Mouse (Mus musculus): ENCODE data around the gene Olfr1264. TPM values are rescaled to one million over a fixed set of nuclear protein-coding genes. Genes with fewer than 3 reads are reported as not detected.

Gene Olfr1264
- polyA plus RNA-seq (2012; rRNA removed; ENCODE audit: low replicate concordance), result not detected in 2 replicates

GRCm38 (mm10) chr2:90025477-90025876 lies at the start of gene Olfr1264:
Gene Olfr1264, minus strand, starts transcription at chr2:90025577.

GRCm38 (mm10) chr2:90063494-90063893 lies 38.1 kb upstream of the Olfr1264 start, which contains the start of gene Olfr140:
Gene Olfr140, minus strand, starts transcription at chr2:90063594.

GRCm38 (mm10) chr2:90035037-90035436 lies 9.7 kb upstream of the Olfr1264 start, which contains the start of gene Olfr1265:
Gene Olfr1265, plus strand, starts transcription at chr2:90035337.

GRCm38 (mm10) chr2:90011831-90012230 lies 13.5 kb downstream of the Olfr1264 start, which contains the start of gene Olfr1263:
Gene Olfr1263, plus strand, starts transcription at chr2:90012131.

GRCm38 (mm10) chr2:89999845-90000244 lies 25.5 kb downstream of the Olfr1264 start, which contains the start of gene Olfr1262:
Gene Olfr1262, plus strand, starts transcription at chr2:90000145.

GRCm38 (mm10) chr2:89990921-89991320 lies 34.5 kb downstream of the Olfr1264 start, which contains the start of gene Olfr1261:
Gene Olfr1261, plus strand, starts transcription at chr2:89991221.

GRCm38 (mm10) chr2:89974184-89974583 lies 51.2 kb downstream of the Olfr1264 start, which contains the start of gene Olfr1260:
Gene Olfr1260, plus strand, starts transcription at chr2:89974340.

Other genes starting within 250 kb of the Olfr1264 start
- gene Olfr1254, start 232.0 kb downstream of the Olfr1264 start, polyA plus RNA-seq (2012; rRNA removed; ENCODE audit: low replicate concordance), result not detected in 2 replicates
- gene Olfr1255, start 213.5 kb downstream of the Olfr1264 start, polyA plus RNA-seq (2012; rRNA removed; ENCODE audit: low replicate concordance), result not detected in 2 replicates
- not detected in 2 replicates for gene Olfr1256, start 184.0 kb downstream of the Olfr1264 start, polyA plus RNA-seq (2012; rRNA removed; ENCODE audit: low replicate concordance)
- not detected in 2 replicates for gene Olfr48, start 177.4 kb downstream of the Olfr1264 start, polyA plus RNA-seq (2012; rRNA removed; ENCODE audit: low replicate concordance)
- not detected in 2 replicates for gene Olfr1257, start 147.1 kb downstream of the Olfr1264 start, polyA plus RNA-seq (2012; rRNA removed; ENCODE audit: low replicate concordance)
- gene Olfr1258, start 98.3 kb downstream of the Olfr1264 start, polyA plus RNA-seq (2012; rRNA removed; ENCODE audit: low replicate concordance), result not detected in 2 replicates
- not detected in 2 replicates for gene Olfr1259, start 76.9 kb downstream of the Olfr1264 start, polyA plus RNA-seq (2012; rRNA removed; ENCODE audit: low replicate concordance)
- not detected in 2 replicates for gene Olfr1260, start 51.2 kb downstream of the Olfr1264 start, polyA plus RNA-seq (2012; rRNA removed; ENCODE audit: low replicate concordance)
- not detected in 2 replicates for gene Olfr1261, start 34.4 kb downstream of the Olfr1264 start, polyA plus RNA-seq (2012; rRNA removed; ENCODE audit: low replicate concordance)
- gene Olfr1262, start 25.4 kb downstream of the Olfr1264 start, polyA plus RNA-seq (2012; rRNA removed; ENCODE audit: low replicate concordance), result not detected in 2 replicates
- not detected in 2 replicates for gene Olfr1263, start 13.4 kb downstream of the Olfr1264 start, polyA plus RNA-seq (2012; rRNA removed; ENCODE audit: low replicate concordance)
- gene Olfr1265, start 9.8 kb upstream of the Olfr1264 start, polyA plus RNA-seq (2012; rRNA removed; ENCODE audit: low replicate concordance), result not detected in 2 replicates
- not detected in 2 replicates for gene Olfr140, start 38.0 kb upstream of the Olfr1264 start, polyA plus RNA-seq (2012; rRNA removed; ENCODE audit: low replicate concordance)
- gene Olfr1269, start 95.8 kb upstream of the Olfr1264 start, polyA plus RNA-seq (2012; rRNA removed; ENCODE audit: low replicate concordance), result not detected in 2 replicates
- not detected in 2 replicates for gene Olfr32, start 116.7 kb upstream of the Olfr1264 start, polyA plus RNA-seq (2012; rRNA removed; ENCODE audit: low replicate concordance)
- gene Olfr1270, start 127.5 kb upstream of the Olfr1264 start, polyA plus RNA-seq (2012; rRNA removed; ENCODE audit: low replicate concordance), result not detected in 2 replicates
- not detected in 2 replicates for gene Olfr1506, start 198.9 kb upstream of the Olfr1264 start, polyA plus RNA-seq (2012; rRNA removed; ENCODE audit: low replicate concordance)
- gene Olfr142, start 232.0 kb upstream of the Olfr1264 start, polyA plus RNA-seq (2012; rRNA removed; ENCODE audit: low replicate concordance), result not detected in 2 replicates
- not detected in 2 replicates for gene Olfr1271, start 245.5 kb upstream of the Olfr1264 start, polyA plus RNA-seq (2012; rRNA removed; ENCODE audit: low replicate concordance)

Measured in mammary gland, adult 2 months (tissue).